Mouse (Mus musculus): ENCODE measurements around the gene Trpc4ap. TPM values are rescaled to one million over a fixed set of nuclear protein-coding genes. Genes with fewer than 3 reads are reported as not detected.

Gene Trpc4ap
- total and polyA plus RNA-seq, 3 experiments, result 60.4 to 187 (median 161) TPM

DNA sequence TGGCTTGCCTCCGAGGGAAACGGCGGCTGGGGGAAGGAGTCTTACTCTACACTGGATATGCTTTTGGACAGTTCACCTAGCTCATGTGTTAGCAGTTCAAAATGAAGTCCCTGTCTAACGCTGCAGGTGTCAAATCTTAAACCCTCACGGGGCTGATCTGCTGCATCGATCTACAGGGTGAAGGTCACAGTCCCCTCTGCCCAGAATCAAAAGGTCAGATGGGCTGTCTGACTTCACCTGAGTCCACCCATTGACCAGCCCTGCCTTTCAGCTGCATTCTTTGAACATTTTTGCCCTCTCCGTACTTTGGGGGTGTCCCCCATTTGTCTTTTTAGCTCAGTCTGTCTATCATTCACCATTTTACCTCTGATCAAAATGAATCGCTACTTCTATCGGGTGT is 107.1 kb downstream of the Trpc4ap start (continued):
- TF ChIP-seq ETS1 (IDR thresholded peaks at IDR 0.05; ENCODE audit: low read depth, low read length) (no peak), ZKSCAN1 (IDR thresholded peaks at IDR 0.05; ENCODE audit: low read depth, low read length) (no peak), NELFE (IDR thresholded peaks at IDR 0.05; ENCODE audit: low read depth, low read length) (no peak)

Other genes starting within 250 kb of the Trpc4ap start
- gene Ncoa6, start 218.5 kb downstream of the Trpc4ap start, total RNA-seq (2012; rRNA removed), result 4.0 and 5.2 TPM in 2 replicates
- gene Ncoa6, start 218.5 kb downstream of the Trpc4ap start, polyA plus RNA-seq (2012; ENCODE audit: insufficient read depth in 1 of 2, insufficient read length in 2 of 2, low read depth in 1 of 2, low replicate concordance in 2 of 2, missing spikeins in 1 of 2), result 10 to 100 TPM in 1 of 2 experiments, not detected in 1; 29.7 TPM
- 2.9 and 5.4 TPM in 2 replicates for gene Acss2, start 174.4 kb downstream of the Trpc4ap start, total RNA-seq (2012; rRNA removed)
- 10 to 100 TPM in 1 of 2 experiments, not detected in 1; 11.0 TPM for gene Acss2, start 174.4 kb downstream of the Trpc4ap start, polyA plus RNA-seq (2012; ENCODE audit: insufficient read depth in 1 of 2, insufficient read length in 2 of 2, low read depth in 1 of 2, low replicate concordance in 2 of 2, missing spikeins in 1 of 2)
- 1.3 and 1.8 TPM in 2 replicates for gene Ggt7, start 174.1 kb downstream of the Trpc4ap start, total RNA-seq (2012; rRNA removed)
- gene Ggt7, start 174.1 kb downstream of the Trpc4ap start, polyA plus RNA-seq (2012; ENCODE audit: insufficient read depth in 1 of 2, insufficient read length in 2 of 2, low read depth in 1 of 2, low replicate concordance in 2 of 2, missing spikeins in 1 of 2), result 1 to 10 TPM in 1 of 2 experiments, not detected in 1; 2.1 TPM
- 21.9 and 22.8 TPM in 2 replicates for gene Gss, start 99.6 kb downstream of the Trpc4ap start, total RNA-seq (2012; rRNA removed)
- gene Gss, start 99.6 kb downstream of the Trpc4ap start, polyA plus RNA-seq (2012; ENCODE audit: insufficient read depth in 1 of 2, insufficient read length in 2 of 2, low read depth in 1 of 2, low replicate concordance in 2 of 2, missing spikeins in 1 of 2), result 10 to 100 TPM in 1 of 2 experiments, not detected in 1; 24.0 TPM
- 2.2 and 3.2 TPM in 2 replicates for gene Myh7b, start 81.2 kb downstream of the Trpc4ap start, total RNA-seq (2012; rRNA removed)
- 1 to 10 TPM in 1 of 2 experiments, not detected in 1; 5.9 TPM for gene Myh7b, start 81.2 kb downstream of the Trpc4ap start, polyA plus RNA-seq (2012; ENCODE audit: insufficient read depth in 1 of 2, insufficient read length in 2 of 2, low read depth in 1 of 2, low replicate concordance in 2 of 2, missing spikeins in 1 of 2)
- 36.1 and 40.7 TPM in 2 replicates for gene Edem2, start 37.1 kb upstream of the Trpc4ap start, total RNA-seq (2012; rRNA removed)
- gene Edem2, start 37.1 kb upstream of the Trpc4ap start, polyA plus RNA-seq (2012; ENCODE audit: insufficient read depth in 1 of 2, insufficient read length in 2 of 2, low read depth in 1 of 2, low replicate concordance in 2 of 2, missing spikeins in 1 of 2), result 10 to 100 TPM in 1 of 2 experiments, not detected in 1; 43.8 TPM
- not detected in 2 replicates for gene Gm17581, start 43.5 kb upstream of the Trpc4ap start, total RNA-seq (2012; rRNA removed)
- not detected for gene Gm17581, start 43.5 kb upstream of the Trpc4ap start, polyA plus RNA-seq (2012; ENCODE audit: insufficient read depth in 1 of 2, insufficient read length in 2 of 2, low read depth in 1 of 2, low replicate concordance in 2 of 2, missing spikeins in 1 of 2)
- 0.15 TPM in 1 of 2 replicates, not detected in the other for gene Procr, start 58.7 kb upstream of the Trpc4ap start, total RNA-seq (2012; rRNA removed)
- gene Procr, start 58.7 kb upstream of the Trpc4ap start, polyA plus RNA-seq (2012; ENCODE audit: insufficient read depth in 1 of 2, insufficient read length in 2 of 2, low read depth in 1 of 2, low replicate concordance in 2 of 2, missing spikeins in 1 of 2), result not detected
- gene Mmp24, start 83.0 kb upstream of the Trpc4ap start, total RNA-seq (2012; rRNA removed), result 0.23 and 0.27 TPM in 2 replicates
- gene Mmp24, start 83.0 kb upstream of the Trpc4ap start, polyA plus RNA-seq (2012; ENCODE audit: insufficient read depth in 1 of 2, insufficient read length in 2 of 2, low read depth in 1 of 2, low replicate concordance in 2 of 2, missing spikeins in 1 of 2), result under 1 TPM in 1 of 2 experiments, not detected in 1; 0.06 TPM
- 5.9 TPM in 2 replicates for gene BC029722, start 127.0 kb upstream of the Trpc4ap start, total RNA-seq (2012; rRNA removed)
- 10 to 100 TPM in 1 of 2 experiments, not detected in 1; 19.7 TPM for gene BC029722, start 127.0 kb upstream of the Trpc4ap start, polyA plus RNA-seq (2012; ENCODE audit: insufficient read depth in 1 of 2, insufficient read length in 2 of 2, low read depth in 1 of 2, low replicate concordance in 2 of 2, missing spikeins in 1 of 2)
- gene Eif6, start 134.5 kb upstream of the Trpc4ap start, total RNA-seq (2012; rRNA removed), result 318 and 349 TPM in 2 replicates
- 100 to 1,000 TPM in 1 of 2 experiments, not detected in 1; 408 TPM for gene Eif6, start 134.5 kb upstream of the Trpc4ap start, polyA plus RNA-seq (2012; ENCODE audit: insufficient read depth in 1 of 2, insufficient read length in 2 of 2, low read depth in 1 of 2, low replicate concordance in 2 of 2, missing spikeins in 1 of 2)
- 0.04 TPM in 1 of 2 replicates, not detected in the other for gene Fam83c, start 142.5 kb upstream of the Trpc4ap start, total RNA-seq (2012; rRNA removed)
- gene Fam83c, start 142.5 kb upstream of the Trpc4ap start, polyA plus RNA-seq (2012; ENCODE audit: insufficient read depth in 1 of 2, insufficient read length in 2 of 2, low read depth in 1 of 2, low replicate concordance in 2 of 2, missing spikeins in 1 of 2), result under 1 TPM in 1 of 2 experiments, not detected in 1; 0.03 TPM
- gene Uqcc1, start 237.9 kb upstream of the Trpc4ap start, total RNA-seq (2012; rRNA removed), result 83.1 and 87.1 TPM in 2 replicates
- gene Uqcc1, start 237.9 kb upstream of the Trpc4ap start, polyA plus RNA-seq (2012; ENCODE audit: insufficient read depth in 1 of 2, insufficient read length in 2 of 2, low read depth in 1 of 2, low replicate concordance in 2 of 2, missing spikeins in 1 of 2), result 10 to 100 TPM in 1 of 2 experiments, not detected in 1; 61.0 TPM
- gene Gm15557, start 248.3 kb upstream of the Trpc4ap start, total RNA-seq (2012; rRNA removed), result not detected in 2 replicates
- gene Gm15557, start 248.3 kb upstream of the Trpc4ap start, polyA plus RNA-seq (2012; ENCODE audit: insufficient read depth in 1 of 2, insufficient read length in 2 of 2, low read depth in 1 of 2, low replicate concordance in 2 of 2, missing spikeins in 1 of 2), result not detected